Mouse (Mus musculus) retina, embryonic 14.5 days (tissue): ENCODE measurements at regions not wholly inside any gene's neighbourhood (a gene's known extent, or its start where the extent isn't known, plus 50 kb on each side); places are given as distances from the start of the nearest gene placed in this dataset.

Experiments used
- DNase-seq: peaks from one replicate; pipeline ENCODE4 v3.0.0-alpha.2; 2015; ENCODE audit warnings: low spot score

- no peak for DNase-seq
These were observed 91.8 kb downstream of the Slc16a9 start for GRCm38 (mm10) chr10:70336741-70337140.

- DNase-seq = no peak
These were observed 80.9 kb upstream of the Fam13c start for GRCm38 (mm10) chr10:70359421-70359820.

- peak; percentile 9 for DNase-seq
These were observed 80.4 kb upstream of the Fam13c start for GRCm38 (mm10) chr10:70359834-70360233.

- DNase-seq = peak; percentile 59
These were observed 77.2 kb upstream of the Fam13c start for GRCm38 (mm10) chr10:70363054-70363453.

GRCm38 (mm10) chr10:70364218-70364975 is 75.9 kb upstream of the Fam13c start:
- no peak for DNase-seq

GRCm38 (mm10) chr10:70364976-70365345 is 75.3 kb upstream of the Fam13c start:
- no peak for DNase-seq

GRCm38 (mm10) chr10:70365504-70365903 is 74.8 kb upstream of the Fam13c start:
- no peak for DNase-seq

- no peak for DNase-seq
These were observed 72.4 kb upstream of the Fam13c start for GRCm38 (mm10) chr10:70367866-70368265.

GRCm38 (mm10) chr10:70368685-70369084 is 71.6 kb upstream of the Fam13c start:
- peak; percentile 69 for DNase-seq

- no peak for DNase-seq
These were observed 67.7 kb upstream of the Fam13c start for GRCm38 (mm10) chr10:70372411-70373136.

GRCm38 (mm10) chr10:70373207-70373606 is 67.1 kb upstream of the Fam13c start:
- DNase-seq = no peak

GRCm38 (mm10) chr10:70373836-70374235 is 66.4 kb upstream of the Fam13c start:
- DNase-seq = no peak

- DNase-seq = no peak
These were observed 65.6 kb upstream of the Fam13c start for GRCm38 (mm10) chr10:70374726-70375125.

GRCm38 (mm10) chr10:70380041-70380651 is 60.1 kb upstream of the Fam13c start:
- DNase-seq = peak; percentile 16

- DNase-seq = no peak
These were observed 55.6 kb upstream of the Fam13c start for GRCm38 (mm10) chr10:70384689-70385088.

GRCm38 (mm10) chr10:70387729-70388128 is 52.6 kb upstream of the Fam13c start:
- DNase-seq = no peak
